Mouse (Mus musculus) kidney, postnatal 36 days (tissue): ENCODE results near the gene Napsa.

Experiments
- DNase-seq, 2 experiments: peaks; one replicate each; pipeline ENCODE4 v3.0.0; 2021 to 2022; ENCODE audit warnings: mixed read lengths in 2 of 2

Napsa gene

GRCm38 (mm10) chr7:44538756-44539624 lies 33.2 kb upstream of the Napsa start:
- DNase-seq = no peak

- DNase-seq = no peak
Measured at GRCm38 (mm10) chr7:44542555-44542954, 29.6 kb upstream of the Napsa start.

GRCm38 (mm10) chr7:44543071-44543470 lies 29.1 kb upstream of the Napsa start:
- no peak for DNase-seq

- DNase-seq = no peak
Measured at GRCm38 (mm10) chr7:44546274-44546673, 25.9 kb upstream of the Napsa start.

GRCm38 (mm10) chr7:44547041-44547440 lies 25.1 kb upstream of the Napsa start:
- DNase-seq = no peak

- no peak for DNase-seq
Measured at GRCm38 (mm10) chr7:44547725-44548124, 24.5 kb upstream of the Napsa start.

GRCm38 (mm10) chr7:44548497-44549087 lies 23.6 kb upstream of the Napsa start, which contains the start of gene Pold1:
Gene Pold1, minus strand, starts transcription at chr7:44548849.
- peak; percentile 100 for DNase-seq

GRCm38 (mm10) chr7:44549621-44550408 lies 22.4 kb upstream of the Napsa start:
- no peak for DNase-seq

- no peak for DNase-seq
Measured at GRCm38 (mm10) chr7:44550409-44550678, 21.8 kb upstream of the Napsa start.

- no peak for DNase-seq
Measured at GRCm38 (mm10) chr7:44551301-44551700, 20.9 kb upstream of the Napsa start.

- DNase-seq = no peak
Measured at GRCm38 (mm10) chr7:44551731-44552130, 20.4 kb upstream of the Napsa start.

- no peak for DNase-seq
Measured at GRCm38 (mm10) chr7:44552141-44552908, 19.9 kb upstream of the Napsa start.

- DNase-seq = peak; percentile 78 to 92
Measured at GRCm38 (mm10) chr7:44553196-44553764, 18.9 kb upstream of the Napsa start.

GRCm38 (mm10) chr7:44553826-44554225 lies 18.4 kb upstream of the Napsa start, which contains the start of gene Nr1h2:
Gene Nr1h2, minus strand, starts transcription at chr7:44553951.
- DNase-seq = peak; percentile 98

GRCm38 (mm10) chr7:44557629-44558028 lies 14.6 kb upstream of the Napsa start:
- DNase-seq = no peak

- DNase-seq = peak; percentile 82 to 93
Measured at GRCm38 (mm10) chr7:44560435-44561400, 11.5 kb upstream of the Napsa start.

GRCm38 (mm10) chr7:44563284-44563683 lies 8.9 kb upstream of the Napsa start:
- peak; percentile 27 to 39 for DNase-seq

- peak; percentile 71 to 73 for DNase-seq
Measured at GRCm38 (mm10) chr7:44564486-44564885, 7.7 kb upstream of the Napsa start.

- no peak for DNase-seq
Measured at GRCm38 (mm10) chr7:44565414-44565813, 6.8 kb upstream of the Napsa start.

GRCm38 (mm10) chr7:44568803-44569202 lies 3.4 kb upstream of the Napsa start:
- no peak for DNase-seq

- DNase-seq = no peak
Measured at GRCm38 (mm10) chr7:44570989-44571388, 1.2 kb upstream of the Napsa start.
